9 mouse cellular contexts compared by ENCODE assay signal in the genomic region with DNA sequence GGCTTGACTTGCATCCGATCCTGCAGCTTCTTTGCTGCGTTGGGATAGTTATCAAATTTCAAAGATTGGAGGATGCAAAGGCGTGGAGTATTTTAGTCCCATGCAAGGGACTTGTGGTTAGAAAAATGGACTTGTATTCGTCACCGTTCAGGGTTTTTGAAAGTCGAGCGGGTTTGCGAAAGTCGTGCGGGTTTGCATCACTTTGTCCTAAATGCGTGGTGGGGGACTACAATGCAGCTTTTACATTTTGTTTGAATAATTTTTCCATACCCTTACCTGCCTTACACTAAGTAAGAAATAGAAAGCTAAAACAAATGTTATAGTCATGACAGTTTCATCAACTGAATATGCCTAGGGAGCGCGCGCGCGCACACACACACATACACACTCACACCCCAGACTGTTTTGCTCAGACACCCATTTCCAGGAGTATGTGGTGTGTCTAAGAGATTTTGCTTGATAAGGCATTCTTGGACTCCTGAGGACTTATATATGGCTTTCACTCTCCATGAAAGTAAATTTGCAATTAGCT. TPM values are rescaled to one million over a fixed set of nuclear protein-coding genes. Genes with fewer than 3 reads are reported as not detected.
A peak's percentile ranks its signal among the peaks of the same experiment; 100 is the strongest.
DNase-seq lines count a peak whose midpoint lies in the region; ATAC-seq and TF ChIP-seq lines count a peak whose summit lies in the region.
"Had no signal": no experiment of that assay in that cellular context is flagged by ENCODE, and none has a peak within 500 bp of the region (broad histone marks: within the 10 kb centered on the region; RNA-seq: fewer than 3 reads in every experiment).

No protein-coding gene starts in this region.

- peak overlapping the region; percentile 96 for H3K9ac ChIP-seq in limb, embryonic 12.5 days (replicated peaks)
- peak overlapping the region; percentile 88 for H3K9ac ChIP-seq in neural tube, embryonic 14.5 days (replicated peaks; ENCODE audit: low read depth, low read length)

- H3K27ac ChIP-seq in spleen, adult 2 months (ENCODE audit: insufficient read depth, low read length), result no peak overlapping the region
- H3K27ac ChIP-seq in limb, embryonic 12.5 days, result peak overlapping the region; percentile 91
- H3K27ac ChIP-seq in neural tube, embryonic 14.5 days (ENCODE audit: low read depth, low read length), result peak overlapping the region; percentile 89

- H3K9me3 ChIP-seq in limb, embryonic 12.5 days, result no peaks in the 10 kb centered on the region
- no peaks in the 10 kb centered on the region for H3K9me3 ChIP-seq in neural tube, embryonic 14.5 days (ENCODE audit: control insufficient read depth, low read length)

- no peaks in the 10 kb centered on the region; the same call in none of the 2 replicates for H3K4me1 ChIP-seq in spleen, adult 2 months (ENCODE audit: control insufficient read depth, insufficient read depth, insufficient read length)
- peaks cover 6% of the 10 kb centered on the region; the same call in 1 of the 2 replicates for H3K4me1 ChIP-seq in limb, embryonic 12.5 days (replicated peaks)
- H3K4me1 ChIP-seq in neural tube, embryonic 14.5 days (ENCODE audit: control insufficient read depth, insufficient read depth, low read length), result no peaks in the 10 kb centered on the region

- peaks cover 8% of the 10 kb centered on the region for H3K36me3 ChIP-seq in spleen, adult 2 months (ENCODE audit: control insufficient read depth, insufficient read depth, low read length)
- H3K36me3 ChIP-seq in limb, embryonic 12.5 days, result peaks cover 24% of the 10 kb centered on the region
- H3K36me3 ChIP-seq in neural tube, embryonic 14.5 days (ENCODE audit: control insufficient read depth, insufficient read depth, low read length), result peaks cover 11% of the 10 kb centered on the region

- peak overlapping the region; percentile 80 for H3K4me3 ChIP-seq in spleen, adult 2 months (ENCODE audit: extremely low read depth, insufficient read depth, insufficient read length)
- H3K4me3 ChIP-seq in limb, embryonic 12.5 days (replicated peaks), result peak overlapping the region; percentile 91
- peak overlapping the region; percentile 89 for H3K4me3 ChIP-seq in neural tube, embryonic 14.5 days (ENCODE audit: low read depth, low read length)

- peak; percentile 65 for ATAC-seq in erythroblast, adult 5-6 weeks (replicated peaks; ENCODE audit: low FRiP score, poor library complexity, severe bottlenecking)
- ATAC-seq in limb, embryonic 12.5 days (ENCODE audit: insufficient number of reproducible peaks, insufficient read depth, low FRiP score, low TSS enrichment, low read depth), result 0 out of 2 replicates have a peak, but pooled peaks have one; percentile 10
- peak; percentile 2; the same call in 1 of the 2 replicates for ATAC-seq in neural tube, embryonic 14.5 days (ENCODE audit: low read depth)

- H3K27me3 ChIP-seq in spleen, adult 2 months (ENCODE audit: control insufficient read depth, insufficient read depth, low read length), result no peaks in the 10 kb centered on the region
- H3K27me3 ChIP-seq in limb, embryonic 12.5 days, result no peaks in the 10 kb centered on the region
- H3K27me3 ChIP-seq in neural tube, embryonic 14.5 days (ENCODE audit: control insufficient read depth, insufficient read depth, low read length), result no peaks in the 10 kb centered on the region

- DNase-seq in cerebellum, adult 11 months, result peak; percentile 12
- no peak for DNase-seq in cerebellum, postnatal 36 days
- DNase-seq in spleen, adult 2 months (ENCODE audit: low read depth in 1 of 2, low spot score in 2 of 2), result no peak
- DNase-seq in spleen, adult 18-20 months, result no peak
- no peak for DNase-seq in spleen, postnatal 14 days (ENCODE audit: low spot score in 2 of 2)

- H3K4me2 ChIP-seq in limb, embryonic 12.5 days, result peak overlapping the region; percentile 63
- peak overlapping the region; percentile 79 for H3K4me2 ChIP-seq in neural tube, embryonic 14.5 days (ENCODE audit: low read depth, low read length)

- 13% methylated on average over 16 of the region's 16 CpGs for WGBS in spleen, adult 2 months
- WGBS in limb, embryonic 12.5 days, result 10% methylated on average over 16 of the region's 16 CpGs
- 10% methylated on average over 16 of the region's 16 CpGs for WGBS in neural tube, embryonic 14.5 days

- TF ChIP-seq POLR2A in spleen, adult 2 months (IDR thresholded peaks at IDR 0.05; ENCODE audit: low read depth, low read length), result no peak

- no peak for TF ChIP-seq CTCF in spleen, adult 2 months (IDR thresholded peaks at IDR 0.05; ENCODE audit: extremely low read depth, insufficient read depth, insufficient read length, insufficient replicate concordance)

RNA-seq across cellular contexts. Expression of gene Guf1, which starts 0.7 kb away (rescaled TPM):
- polyA plus RNA-seq in spleen, adult 2 months (2012; rRNA removed), result 3.0 and 3.2 TPM in 2 replicates
- 2.7 and 7.9 TPM in 2 replicates for total RNA-seq in erythroblast, adult 5-6 weeks (2015; ENCODE audit: low replicate concordance)
- 7.7 and 10.1 TPM in 2 replicates for total RNA-seq in erythroblast, adult 5-6 weeks (2017; ENCODE audit: low replicate concordance)
- 73.1 and 73.5 TPM in 2 replicates for polyA plus RNA-seq in limb, embryonic 12.5 days (2016; fragmentation: Nextera tagmentation; extraction: Ambion mirVana)
- 57.8 and 69.7 TPM in 2 replicates for polyA plus RNA-seq in neural tube, embryonic 14.5 days (2014; fragmentation: Nextera tagmentation; extraction: Ambion mirVana)

RNA-seq across cellular contexts. Expression of gene Yipf7, which starts 15.0 kb away (rescaled TPM):
- polyA plus RNA-seq in spleen, adult 2 months (2012; rRNA removed), result 0.06 TPM in 1 of 2 replicates, not detected in the other
- total RNA-seq in erythroblast, adult 5-6 weeks (2015; ENCODE audit: low replicate concordance), result not detected in 2 replicates
- total RNA-seq in erythroblast, adult 5-6 weeks (2017; ENCODE audit: low replicate concordance), result not detected in 2 replicates
- 0.19 TPM in 1 of 2 replicates, not detected in the other for polyA plus RNA-seq in limb, embryonic 12.5 days (2016; fragmentation: Nextera tagmentation; extraction: Ambion mirVana)
- polyA plus RNA-seq in neural tube, embryonic 14.5 days (2014; fragmentation: Nextera tagmentation; extraction: Ambion mirVana), result not detected in 2 replicates
- total RNA-seq: neutrophil, adult 5-6 weeks had no signal

RNA-seq across cellular contexts. Expression of gene Gnpda2, which starts 34.7 kb away (rescaled TPM):
- polyA plus RNA-seq in spleen, adult 2 months (2012; rRNA removed), result 9.3 and 9.8 TPM in 2 replicates
- 6.1 and 17.5 TPM in 2 replicates for total RNA-seq in erythroblast, adult 5-6 weeks (2015; ENCODE audit: low replicate concordance)
- 3.5 and 4.2 TPM in 2 replicates for total RNA-seq in erythroblast, adult 5-6 weeks (2017; ENCODE audit: low replicate concordance)
- 34.4 and 35.8 TPM in 2 replicates for polyA plus RNA-seq in limb, embryonic 12.5 days (2016; fragmentation: Nextera tagmentation; extraction: Ambion mirVana)
- 36.8 and 39.0 TPM in 2 replicates for polyA plus RNA-seq in neural tube, embryonic 14.5 days (2014; fragmentation: Nextera tagmentation; extraction: Ambion mirVana)

Comparison
In these comparisons a context has a peak if more than half of its experiments do, and no peak if none do; other contexts are left out.
1. ATAC-seq: peak in every context shown above with its lines; median percentile 65 in erythroblast, adult 5-6 weeks; 10 in limb, embryonic 12.5 days; 2 in neural tube, embryonic 14.5 days.
2. RNA of gene Guf1, which starts 0.7 kb away (polyA plus RNA-seq): 73.1 to 73.5 TPM in limb, embryonic 12.5 days and 57.8 to 69.7 TPM in neural tube, embryonic 14.5 days; 3.0 to 3.2 TPM in spleen, adult 2 months; every median in the first group is over 10 times any median in the second.
3. Peak in every context shown above with its lines, with median percentiles within 50 percentile points of each other: H3K4me3 ChIP-seq.